Mouse (Mus musculus) forebrain, embryonic 15.5 days (tissue): ENCODE data around the gene Tmbim4. TPM values are rescaled to one million over a fixed set of nuclear protein-coding genes. Genes with fewer than 3 reads are reported as not detected.
A peak's percentile ranks its signal among the peaks of the same experiment; 100 is the strongest.

ENCODE experiments used
- ATAC-seq: fragments of 200-750 bp; cut with Nextera tagmentation; replicated peaks from 2 replicates; pipeline ENCODE4 v1.8.0; 2017; ENCODE audit warnings: mild to moderate bottlenecking, moderate TSS enrichment, moderate library complexity
- H3K27ac ChIP-seq: fragments of 300-500 bp; sonication (generic); replicated peaks from 2 replicates; pipeline ENCODE4 v1.5.1; 2015; ENCODE audit warnings: mild to moderate bottlenecking, inconsistent platforms
- H3K27me3 ChIP-seq: fragments of 300-500 bp; sonication (generic); 2 replicates; pipeline ENCODE4 v1.6.1; 2015; ENCODE audit warnings: inconsistent platforms
- H3K36me3 ChIP-seq: fragments of 300-500 bp; sonication (generic); 2 replicates; pipeline ENCODE4 v1.6.1; 2015; ENCODE audit warnings: mild to moderate bottlenecking, inconsistent platforms
- H3K4me1 ChIP-seq: fragments of 300-500 bp; sonication (generic); 2 replicates; pipeline ENCODE4 v1.6.1; 2015; ENCODE audit warnings: inconsistent platforms
- H3K4me2 ChIP-seq: fragments of 300-500 bp; sonication (generic); replicated peaks from 2 replicates; pipeline ENCODE4 v1.6.1; 2015; ENCODE audit warnings: mild to moderate bottlenecking, inconsistent platforms
- H3K4me3 ChIP-seq: fragments of 300-500 bp; sonication (generic); 2 replicates; pipeline ENCODE4 v1.5.1; 2015; ENCODE audit warnings: mild to moderate bottlenecking, inconsistent platforms
- H3K9ac ChIP-seq: fragments of 300-500 bp; sonication (generic); replicated peaks from 2 replicates; pipeline ENCODE4 v1.6.1; 2015; ENCODE audit warnings: mild to moderate bottlenecking, inconsistent platforms
- H3K9me3 ChIP-seq: fragments of 300-500 bp; sonication (generic); 2 replicates; pipeline ENCODE4 v1.6.1; 2016; ENCODE audit warnings: inconsistent platforms
- WGBS: fragments of 180-500 bp; shearing (Covaris S2); methylation state at CpG from one replicate; pipeline ENCODE4 v1.1.7; 2015; ENCODE audit warnings: mixed read lengths; 5-methylcytosine and 5-hydroxymethylcytosine counted together
- polyA plus RNA-seq: library from polyadenylated mRNA; unstranded; fragments of >200 nt; fragmentation: Nextera tagmentation; extraction: Ambion mirVana; gene quantifications from 2 replicates; pipeline ENCODE4 v1.2.1, GENCODE M21; 2015

Gene Tmbim4
- 74.4 and 74.6 TPM in 2 replicates for polyA plus RNA-seq

DNA sequence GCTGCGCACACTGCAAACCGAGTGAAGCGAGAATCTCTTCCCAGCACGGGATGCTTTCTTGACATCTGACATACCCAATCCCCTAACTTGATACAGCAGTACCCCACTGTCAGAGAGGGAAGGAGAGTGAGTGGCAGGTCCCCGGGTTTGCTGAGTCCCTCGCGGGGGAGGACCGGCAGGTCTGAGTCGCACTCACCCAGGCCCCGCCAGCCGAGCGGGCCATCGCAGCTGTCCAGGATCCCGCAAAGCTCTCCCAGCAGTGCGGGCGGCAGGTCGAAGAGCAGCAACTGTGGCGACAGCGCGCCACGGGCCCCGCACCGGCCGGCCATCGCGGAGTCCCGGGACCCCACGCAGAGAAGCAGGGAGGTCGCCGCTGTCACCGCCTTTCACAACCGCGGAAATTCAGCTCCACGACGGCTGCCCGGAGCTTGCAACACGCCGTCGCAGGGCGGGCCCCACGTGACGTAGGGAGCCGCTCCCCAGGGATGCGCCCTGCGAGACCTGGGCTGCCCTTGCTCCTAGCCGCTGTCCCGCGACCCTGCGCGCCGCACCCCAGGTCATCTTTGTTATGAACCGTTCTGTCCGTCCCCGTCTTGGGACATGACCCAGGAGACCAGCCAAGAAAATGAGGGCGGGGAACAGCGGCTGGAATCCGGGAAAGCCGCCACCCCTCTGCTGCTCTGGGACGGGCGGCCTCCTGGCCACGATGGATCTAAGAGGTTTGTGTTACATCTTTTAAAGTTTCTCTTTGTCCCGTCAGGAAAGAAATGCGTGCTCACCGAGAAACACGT, at the start of gene Tmbim4:
Gene Tmbim4 (plus strand): TSS at position 460 of the 791 bp plus-strand sequence.
- under 1% methylated on average over 65 of the region's 65 CpGs for WGBS
- ATAC-seq: peak; percentile 60

DNA sequence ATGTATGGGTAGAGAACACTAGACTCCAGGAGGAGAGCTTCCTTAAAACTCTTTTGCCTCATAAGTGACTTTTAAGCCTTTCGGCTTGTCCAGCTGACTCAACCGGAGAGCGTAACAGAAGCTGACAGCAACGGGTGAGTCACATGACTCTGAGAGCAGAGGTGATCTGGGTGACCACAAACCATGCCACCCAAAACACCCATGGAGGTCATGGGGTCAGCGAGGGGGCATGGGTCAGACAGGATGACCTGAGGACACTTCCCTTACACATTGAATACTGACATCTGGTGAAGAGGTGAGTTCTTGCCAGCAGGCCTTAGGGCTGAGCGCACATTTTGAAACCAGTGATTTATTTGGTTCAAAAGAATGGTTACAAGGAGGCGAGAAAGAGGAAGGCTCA, 49.7 kb upstream of the Tmbim4 start:
- no peaks in the 10 kb centered on the region for H3K9me3 ChIP-seq
- no peaks in the 10 kb centered on the region for H3K36me3 ChIP-seq
- H3K4me3 ChIP-seq: no peak overlapping the region
- no peaks in the 10 kb centered on the region for H3K27me3 ChIP-seq
- no peak overlapping the region for H3K9ac ChIP-seq
- no peaks in the 10 kb centered on the region for H3K4me1 ChIP-seq
- no peak overlapping the region for H3K27ac ChIP-seq
- ATAC-seq: no peak
- H3K4me2 ChIP-seq: no peak overlapping the region
- WGBS: 94% methylated on average over 7 of the region's 7 CpGs

More for the DNA sequence above, at the start of gene Tmbim4:
- Histone ChIP-seq H3K9ac (peak within 1 kb of the TSS; percentile 27), H3K36me3 (no peaks in the 10 kb centered on the region), H3K9me3 (no peaks in the 10 kb centered on the region), H3K27ac (no peak within 1 kb of the TSS), H3K4me1 (peaks cover 9% of the 10 kb centered on the region), H3K4me2 (peak within 1 kb of the TSS; percentile 83), H3K4me3 (peak within 1 kb of the TSS; percentile 45), H3K27me3 (peaks cover 12% of the 10 kb centered on the region; the same call in 1 of the 2 replicates)

DNA sequence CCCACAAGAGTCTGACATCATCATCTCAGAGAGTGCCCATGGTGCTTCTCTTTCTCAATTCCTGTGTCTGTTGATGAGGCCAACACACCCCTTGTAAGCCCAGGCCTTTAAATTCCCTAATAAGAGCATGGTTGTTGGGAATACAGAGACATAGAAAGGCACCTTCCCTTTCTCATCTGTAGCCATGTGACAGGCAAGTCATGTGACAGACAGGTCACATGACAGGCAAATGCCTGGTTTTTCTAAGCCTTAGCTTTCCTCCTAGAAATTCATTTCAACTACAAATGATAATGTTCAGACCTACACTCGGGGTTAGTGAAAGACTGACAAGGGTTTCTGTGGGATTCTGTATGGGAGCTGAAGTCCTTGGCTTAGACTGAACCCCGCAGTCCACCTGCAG, 47.5 kb upstream of the Tmbim4 start:
- no peaks in the 10 kb centered on the region for H3K27me3 ChIP-seq
- H3K4me2 ChIP-seq: no peak overlapping the region
- no peaks in the 10 kb centered on the region for H3K4me1 ChIP-seq
- no peak overlapping the region for H3K27ac ChIP-seq
- H3K4me3 ChIP-seq: no peak overlapping the region
- no peaks in the 10 kb centered on the region for H3K9me3 ChIP-seq
- no peak for ATAC-seq
- H3K9ac ChIP-seq: no peak overlapping the region
- no peaks in the 10 kb centered on the region for H3K36me3 ChIP-seq
- 93% methylated on average over 2 of the region's 2 CpGs for WGBS

DNA sequence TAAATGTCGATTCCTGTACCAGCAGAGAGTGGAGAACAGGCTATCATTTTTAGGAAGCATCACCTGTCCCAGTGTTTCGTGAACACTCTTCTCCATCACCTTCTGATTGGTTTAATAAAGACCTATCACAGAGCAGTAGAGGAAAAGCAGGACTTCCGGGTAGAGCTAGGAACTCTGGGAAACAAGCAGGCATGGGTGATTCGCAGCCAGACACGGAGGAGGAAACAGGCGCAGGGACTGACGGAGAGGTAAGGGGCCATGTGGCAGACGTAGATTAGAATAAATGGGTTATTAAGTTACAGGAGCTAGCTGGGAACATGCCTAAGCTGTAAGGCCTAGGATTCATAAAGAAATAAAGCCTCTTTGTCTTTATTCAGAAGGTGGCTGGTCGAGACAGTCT, 40.9 kb upstream of the Tmbim4 start:
- no peak for ATAC-seq
- Histone ChIP-seq H3K4me1 (no peaks in the 10 kb centered on the region), H3K27ac (no peak overlapping the region), H3K27me3 (no peaks in the 10 kb centered on the region), H3K36me3 (no peaks in the 10 kb centered on the region), H3K9ac (no peak overlapping the region), H3K9me3 (no peaks in the 10 kb centered on the region), H3K4me3 (no peak overlapping the region), H3K4me2 (no peak overlapping the region)
- WGBS: 84% methylated on average over 9 of the region's 9 CpGs

DNA sequence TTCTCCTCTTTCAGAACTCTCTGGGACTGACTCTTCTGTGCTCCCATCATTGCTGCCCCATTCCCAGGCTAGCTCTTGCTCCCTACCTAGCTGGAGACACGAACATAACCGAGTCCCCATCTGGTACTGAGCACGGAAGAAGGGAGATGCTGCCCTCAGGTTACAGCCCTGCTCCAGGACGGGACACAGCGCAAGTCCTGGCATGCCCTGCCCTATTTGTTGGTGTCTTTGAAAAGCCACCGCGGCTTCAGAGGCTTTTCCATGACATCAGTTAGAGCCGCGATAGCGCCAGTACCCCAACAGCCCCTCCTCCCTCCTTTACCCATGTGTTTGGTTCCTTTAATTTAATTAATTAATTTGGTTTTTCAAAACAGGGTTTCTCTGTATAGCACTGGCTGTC, 38.5 kb upstream of the Tmbim4 start:
- no peak overlapping the region for H3K4me3 ChIP-seq
- H3K27me3 ChIP-seq: no peaks in the 10 kb centered on the region
- no peak overlapping the region for H3K27ac ChIP-seq
- no peak overlapping the region for H3K9ac ChIP-seq
- no peak overlapping the region for H3K4me2 ChIP-seq
- ATAC-seq: no peak
- no peaks in the 10 kb centered on the region for H3K4me1 ChIP-seq
- no peaks in the 10 kb centered on the region for H3K9me3 ChIP-seq
- 86% methylated on average over 10 of the region's 10 CpGs for WGBS
- H3K36me3 ChIP-seq: no peaks in the 10 kb centered on the region

DNA sequence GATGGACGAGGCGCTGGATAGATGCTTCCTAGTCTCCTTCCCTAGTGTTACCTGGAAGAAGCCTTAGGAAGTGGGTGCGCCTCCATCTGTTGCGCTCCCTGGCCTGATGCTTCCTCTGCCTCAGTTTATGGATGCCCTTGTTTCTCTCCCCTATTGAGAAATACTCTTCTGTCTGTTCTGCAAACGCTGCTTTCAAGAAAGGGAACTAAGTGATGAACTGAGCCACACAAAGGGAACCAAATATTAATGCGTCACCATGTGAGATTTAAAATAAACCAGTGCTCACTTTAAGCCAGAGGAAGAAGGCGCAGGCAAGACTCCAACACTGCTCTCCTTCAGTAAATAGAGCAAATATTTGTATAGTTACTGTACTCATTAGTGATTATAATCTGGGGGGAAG, 37.9 kb upstream of the Tmbim4 start:
- H3K4me1 ChIP-seq: no peaks in the 10 kb centered on the region
- no peak overlapping the region for H3K9ac ChIP-seq
- no peaks in the 10 kb centered on the region for H3K36me3 ChIP-seq
- no peak overlapping the region for H3K27ac ChIP-seq
- H3K27me3 ChIP-seq: no peaks in the 10 kb centered on the region
- no peak for ATAC-seq
- 94% methylated on average over 7 of the region's 7 CpGs for WGBS
- H3K9me3 ChIP-seq: no peaks in the 10 kb centered on the region
- no peak overlapping the region for H3K4me3 ChIP-seq
- no peak overlapping the region for H3K4me2 ChIP-seq

DNA sequence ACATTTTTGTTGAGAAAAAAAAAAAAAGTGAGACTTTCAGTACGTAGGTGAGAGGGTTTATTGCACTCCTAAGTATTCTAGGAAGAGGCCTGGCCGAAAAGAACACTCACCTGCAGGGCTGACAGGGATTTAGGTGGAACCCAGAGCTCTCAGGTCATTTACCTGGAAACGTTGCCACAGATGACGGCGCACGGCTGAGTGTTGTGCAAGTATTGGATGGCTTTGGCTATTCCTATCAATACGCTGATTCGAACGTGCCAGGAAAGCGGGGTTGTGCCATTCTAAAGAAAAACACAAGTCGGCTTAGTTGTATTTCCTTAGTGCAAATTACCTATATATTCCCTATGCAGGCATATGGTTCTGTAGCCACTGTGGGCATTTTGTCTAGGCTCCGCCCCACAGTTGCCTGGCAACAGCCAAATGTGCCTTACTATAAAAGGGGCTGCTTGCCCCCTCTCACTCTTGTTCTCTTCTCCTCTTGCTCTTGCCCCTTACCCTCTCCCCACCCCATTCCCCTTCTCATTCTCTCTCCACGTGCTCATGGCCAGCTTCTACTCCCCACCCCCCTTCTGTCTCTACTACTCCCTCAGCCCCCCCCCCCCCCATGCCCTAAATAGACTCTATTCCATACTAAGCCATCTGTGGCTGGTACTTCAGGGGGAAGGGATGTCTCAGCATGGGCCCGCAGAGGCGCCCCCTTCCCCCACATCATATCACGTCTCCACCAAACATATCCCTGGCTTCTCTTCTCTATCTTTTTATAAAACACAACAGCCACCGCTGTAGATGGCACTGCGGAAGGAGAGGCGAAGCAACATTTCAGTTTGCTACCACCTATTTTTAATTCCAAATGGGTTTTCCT, 36.2 kb upstream of the Tmbim4 start:
- Histone ChIP-seq H3K9me3 (no peaks in the 10 kb centered on the region), H3K4me2 (no peak overlapping the region), H3K36me3 (no peaks in the 10 kb centered on the region), H3K4me3 (no peak overlapping the region), H3K9ac (no peak overlapping the region), H3K4me1 (no peaks in the 10 kb centered on the region), H3K27me3 (no peaks in the 10 kb centered on the region), H3K27ac (no peak overlapping the region)
- ATAC-seq: no peak
- WGBS: 87% methylated on average over 19 of the region's 19 CpGs

DNA sequence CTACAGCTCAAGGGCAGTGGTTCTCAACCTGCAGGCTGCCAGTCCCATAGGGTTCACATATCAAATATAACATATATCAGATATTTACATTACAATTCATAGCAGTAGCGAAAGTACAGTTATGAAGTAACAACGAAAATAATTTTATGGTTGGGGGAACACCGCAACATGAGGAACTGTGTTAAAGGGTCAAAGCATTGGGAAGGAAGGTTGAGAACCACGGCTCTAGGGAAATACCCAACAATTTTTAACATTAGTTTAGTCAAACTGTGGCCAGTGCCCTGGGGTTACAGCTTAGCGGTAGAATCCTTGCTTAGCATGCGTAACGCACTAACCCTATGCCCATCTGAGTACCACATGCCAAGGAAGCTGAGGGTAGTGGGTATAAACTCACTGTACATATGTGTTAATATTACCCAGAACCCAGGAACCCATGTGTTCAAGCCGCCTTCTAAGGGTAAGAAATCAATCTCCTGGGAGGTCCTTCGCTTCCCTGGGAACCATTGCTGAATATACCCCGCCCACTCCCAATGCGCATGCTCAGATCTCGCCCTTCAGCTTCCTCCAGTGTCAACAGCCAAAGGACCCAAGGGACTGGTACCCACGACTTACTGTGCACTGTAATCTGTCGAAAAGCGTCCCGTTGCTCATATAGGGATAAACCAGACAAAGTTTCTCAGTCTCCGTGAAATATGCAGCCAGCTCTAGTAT, 35.4 kb upstream of the Tmbim4 start:
- Histone ChIP-seq H3K4me3 (no peak overlapping the region), H3K27me3 (no peaks in the 10 kb centered on the region), H3K36me3 (no peaks in the 10 kb centered on the region), H3K4me2 (no peak overlapping the region), H3K27ac (no peak overlapping the region), H3K4me1 (no peaks in the 10 kb centered on the region), H3K9ac (no peak overlapping the region), H3K9me3 (no peaks in the 10 kb centered on the region)
- 90% methylated on average over 17 of the region's 17 CpGs for WGBS
- no peak for ATAC-seq

DNA sequence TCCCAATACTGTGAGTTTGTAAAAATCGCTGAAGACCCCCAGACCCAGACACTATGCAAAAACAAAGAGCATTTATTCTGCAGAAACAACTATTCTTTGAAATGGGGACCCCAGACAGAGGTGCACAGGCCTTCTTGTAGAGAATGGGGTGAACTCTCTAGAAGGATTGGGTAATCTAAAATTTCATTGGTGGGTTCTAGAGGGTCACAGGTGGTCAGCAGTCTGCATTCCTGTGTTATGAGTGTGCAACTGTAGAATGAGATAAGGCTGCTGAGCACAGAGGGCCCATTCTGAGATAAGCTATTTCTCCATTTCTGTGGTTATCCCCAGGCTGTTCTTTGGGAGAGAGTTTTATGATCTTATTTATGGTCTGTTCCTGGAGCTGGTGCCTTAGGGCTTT, 33.3 kb upstream of the Tmbim4 start:
- Histone ChIP-seq H3K4me2 (no peak overlapping the region), H3K36me3 (no peaks in the 10 kb centered on the region), H3K4me3 (no peak overlapping the region), H3K27ac (no peak overlapping the region), H3K4me1 (no peaks in the 10 kb centered on the region), H3K9me3 (no peaks in the 10 kb centered on the region), H3K27me3 (no peaks in the 10 kb centered on the region), H3K9ac (no peak overlapping the region)
- ATAC-seq: no peak
- WGBS: 91% methylated on average over 1 of the region's 1 CpGs

DNA sequence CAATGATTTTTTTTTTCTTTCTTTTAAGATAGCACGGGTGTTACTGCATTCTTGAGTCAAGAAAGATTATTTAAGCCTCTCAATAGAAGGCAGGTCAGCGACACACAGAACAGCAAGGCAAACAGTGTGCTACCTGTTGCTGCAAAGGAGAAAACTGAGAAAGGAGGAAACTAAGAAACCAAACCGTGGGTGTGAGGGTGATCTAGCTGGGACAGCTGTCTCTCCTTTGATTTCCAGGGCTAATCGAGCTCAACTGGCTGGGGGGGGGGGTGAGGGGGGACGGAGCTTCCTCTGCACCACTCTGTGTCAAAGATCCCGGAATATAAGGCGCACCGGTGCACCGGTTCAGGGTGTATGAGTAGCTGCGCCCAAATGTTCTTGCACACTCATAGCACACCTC, 32.3 kb upstream of the Tmbim4 start:
- H3K9ac ChIP-seq: no peak overlapping the region
- H3K27ac ChIP-seq: no peak overlapping the region
- ATAC-seq: no peak
- no peaks in the 10 kb centered on the region for H3K9me3 ChIP-seq
- 67% methylated on average over 10 of the region's 10 CpGs for WGBS
- no peak overlapping the region for H3K4me2 ChIP-seq
- H3K27me3 ChIP-seq: no peaks in the 10 kb centered on the region
- H3K4me1 ChIP-seq: no peaks in the 10 kb centered on the region
- no peaks in the 10 kb centered on the region for H3K36me3 ChIP-seq
- no peak overlapping the region for H3K4me3 ChIP-seq

DNA sequence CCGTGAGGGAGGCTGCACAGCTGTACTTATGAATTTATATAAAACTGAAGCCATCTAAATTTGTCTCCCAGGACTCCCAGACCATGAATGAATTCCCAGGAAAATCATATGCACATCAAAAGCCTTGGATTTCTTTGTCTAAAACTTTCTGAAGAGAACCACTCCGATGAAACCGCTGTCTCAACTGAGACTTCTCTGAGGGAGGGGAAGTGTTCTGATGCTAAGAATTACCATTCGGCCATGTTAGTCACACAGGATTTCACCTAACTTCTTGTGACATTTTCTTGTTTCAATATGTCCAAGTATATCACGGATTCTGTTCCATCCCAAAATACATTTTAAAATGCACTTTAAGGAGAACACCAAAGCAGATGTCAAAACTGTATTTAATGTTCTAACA, 31.5 kb upstream of the Tmbim4 start:
- Histone ChIP-seq H3K4me3 (no peak overlapping the region), H3K4me2 (no peak overlapping the region), H3K36me3 (no peaks in the 10 kb centered on the region), H3K27ac (no peak overlapping the region), H3K9me3 (no peaks in the 10 kb centered on the region), H3K9ac (no peak overlapping the region), H3K4me1 (no peaks in the 10 kb centered on the region), H3K27me3 (no peaks in the 10 kb centered on the region)
- no peak for ATAC-seq
- 80% methylated on average over 5 of the region's 5 CpGs for WGBS

DNA sequence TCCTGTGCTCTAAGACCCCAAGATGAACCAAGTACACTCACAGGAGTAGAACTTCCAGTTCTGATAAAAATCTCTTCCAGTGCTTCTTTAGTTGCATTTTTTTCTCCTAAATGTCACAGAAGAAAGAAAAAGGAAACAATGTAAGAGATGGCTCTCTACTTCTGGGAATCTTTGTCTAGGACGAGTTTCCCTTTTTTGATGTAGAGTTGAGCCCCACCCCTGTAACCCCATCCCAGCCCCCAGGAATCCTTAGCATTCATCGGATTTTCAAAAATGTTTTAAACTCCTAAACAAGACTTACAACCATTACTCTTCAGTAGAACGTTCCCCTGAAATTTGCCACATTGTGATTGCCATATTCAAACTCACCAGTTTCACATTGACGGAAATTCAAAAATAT, 31.1 kb upstream of the Tmbim4 start:
- 78% methylated on average over 4 of the region's 4 CpGs for WGBS
- Histone ChIP-seq H3K4me3 (no peak overlapping the region), H3K27me3 (no peaks in the 10 kb centered on the region), H3K4me1 (no peaks in the 10 kb centered on the region), H3K9me3 (no peaks in the 10 kb centered on the region), H3K36me3 (no peaks in the 10 kb centered on the region), H3K27ac (no peak overlapping the region), H3K4me2 (no peak overlapping the region), H3K9ac (no peak overlapping the region)
- no peak for ATAC-seq
